ENCODE assay signal across 28 mouse cellular contexts in the genomic region with DNA sequence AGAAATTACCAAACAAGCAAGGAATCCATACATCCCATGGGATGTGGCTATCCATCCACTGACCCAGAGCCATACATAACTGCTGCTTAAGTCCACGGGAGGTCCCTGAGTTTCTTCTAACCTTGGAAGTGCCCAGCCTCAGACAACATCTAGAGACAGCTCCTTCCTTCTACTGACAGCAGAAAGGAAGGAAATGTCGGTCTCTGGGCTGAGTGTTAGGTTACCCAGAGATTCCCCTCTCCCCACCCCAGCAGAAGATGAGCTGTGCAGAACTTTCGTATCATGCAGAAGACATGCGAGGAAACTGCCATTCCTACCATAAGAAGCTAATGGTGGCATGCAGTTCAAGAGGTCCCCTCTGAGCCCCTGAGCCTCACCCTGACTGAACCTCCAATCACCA.
A peak's percentile ranks its signal among the peaks of the same experiment; 100 is the strongest.
DNase-seq lines count a peak whose midpoint lies in the region; ATAC-seq lines count a peak whose summit lies in the region.
"Had no signal": no experiment of that assay in that cellular context is flagged by ENCODE, and none has a peak within 500 bp of the region (broad histone marks: within the 10 kb centered on the region; RNA-seq: fewer than 3 reads in every experiment).

No protein-coding gene starts in this region.

- no peaks in the 10 kb centered on the region for H3K27me3 ChIP-seq in limb, embryonic 10.5 days (ENCODE audit: low read depth, poor library complexity, severe bottlenecking)
- H3K27me3 ChIP-seq: CH12.LX; embryonic facial prominence, embryonic 13.5 days; embryonic facial prominence, embryonic 15.5 days; forebrain, embryonic 12.5 days; Patski had no signal

- no peaks in the 10 kb centered on the region for H3K4me1 ChIP-seq in limb, embryonic 10.5 days
- H3K4me1 ChIP-seq: embryonic facial prominence, embryonic 13.5 days; embryonic facial prominence, embryonic 15.5 days; forebrain, embryonic 12.5 days had no signal

- H3K9me3 ChIP-seq in limb, embryonic 10.5 days (replicated peaks), result no peaks in the 10 kb centered on the region
- H3K9me3 ChIP-seq: embryonic facial prominence, embryonic 13.5 days; embryonic facial prominence, embryonic 15.5 days; forebrain, embryonic 10.5 days; forebrain, embryonic 12.5 days had no signal

- H3K27ac ChIP-seq in limb, embryonic 10.5 days, result no peak overlapping the region
- H3K27ac ChIP-seq: embryonic facial prominence, embryonic 13.5 days; embryonic facial prominence, embryonic 15.5 days; forebrain, embryonic 10.5 days; forebrain, embryonic 12.5 days had no signal

- no peaks in the 10 kb centered on the region for H3K36me3 ChIP-seq in limb, embryonic 10.5 days
- H3K36me3 ChIP-seq: embryonic facial prominence, embryonic 13.5 days; embryonic facial prominence, embryonic 15.5 days; forebrain, embryonic 10.5 days; forebrain, embryonic 12.5 days; G1E had no signal

- peak; percentile 66 for ATAC-seq in common myeloid progenitor, adult 5-6 weeks (replicated peaks; ENCODE audit: low read depth, poor library complexity, severe bottlenecking)
- ATAC-seq: activated CD4-positive, CD25-positive, alpha-beta regulatory T cell, adult 4 months; CD4-positive, CD25-positive, alpha-beta regulatory T cell, adult 4 months; forebrain, embryonic 14.5 days; forebrain, embryonic 16.5 days had no signal

- H3K4me3 ChIP-seq in limb, embryonic 10.5 days, result no peak overlapping the region
- H3K4me3 ChIP-seq: embryonic facial prominence, embryonic 13.5 days; embryonic facial prominence, embryonic 15.5 days; erythroblast, embryonic 14.5 days; forebrain, embryonic 10.5 days; forebrain, embryonic 12.5 days had no signal

- 77% methylated on average over 4 of the region's 4 CpGs for WGBS in limb, embryonic 10.5 days

- peak; percentile 74 for DNase-seq in 416B (ENCODE audit: low read depth)
- peak; percentile 16 for DNase-seq in limb, embryonic 10.5 days (ENCODE audit: low spot score)
- no peak for DNase-seq in layer of hippocampus, postnatal 14 days (ENCODE audit: low spot score in 2 of 2)
- DNase-seq in spleen, postnatal 14 days (ENCODE audit: low spot score in 2 of 2), result no peak
- no peak for DNase-seq in left cerebral cortex, adult 9 months (ENCODE audit: low spot score in 2 of 2)
- DNase-seq: adrenal gland, adult 8-10 months; adrenal gland, postnatal 14 days; adrenal gland, postnatal 36 days; B cell, adult 2 months; cerebellum, adult 11-12 months; cerebellum, adult 2 months; cerebellum, adult 9-10 months; cerebellum, postnatal 10 days; cerebellum, postnatal 25 days; embryo, embryonic 11 days had no signal

Comparison
In these comparisons a context has a peak if more than half of its experiments do, and no peak if none do; other contexts are left out.
1. DNase-seq: peak in 416B (single experiment) and limb, embryonic 10.5 days (single experiment); none in layer of hippocampus, postnatal 14 days (0 of 2), spleen, postnatal 14 days (0 of 2) and left cerebral cortex, adult 9 months (0 of 2).